Mouse (Mus musculus) midbrain, embryonic 16.5 days (tissue): ENCODE measurements at regions not wholly inside any gene's neighbourhood (a gene's known extent, or its start where the extent isn't known, plus 50 kb on each side); places are given as distances from the start of the nearest gene placed in this dataset.

ENCODE experiments used
- ATAC-seq: fragments of 200-750 bp; cut with Nextera tagmentation; 2 replicates; pipeline ENCODE4 v1.8.0; 2017; ENCODE audit warnings: moderate TSS enrichment
- H3K27ac ChIP-seq: fragments of 300-500 bp; sonication (generic); 2 replicates; pipeline ENCODE4 v1.5.1; 2014; ENCODE audit warnings: mild to moderate bottlenecking, low read length, mixed read lengths
- H3K27me3 ChIP-seq: fragments of 300-500 bp; sonication (generic); 2 replicates; pipeline ENCODE4 v1.6.1; 2014; ENCODE audit warnings: low read depth, low read length, mixed read lengths; ENCODE audit not compliant: control insufficient read depth, insufficient read depth
- H3K36me3 ChIP-seq: fragments of 300-500 bp; sonication (generic); 2 replicates; pipeline ENCODE4 v1.6.1; 2014; ENCODE audit warnings: mild to moderate bottlenecking, low read length, moderate library complexity, mixed read lengths; ENCODE audit not compliant: control insufficient read depth, insufficient read depth
- H3K4me1 ChIP-seq: fragments of 300-500 bp; sonication (generic); 2 replicates; pipeline ENCODE4 v1.6.1; 2014; ENCODE audit warnings: mild to moderate bottlenecking, low read length, mixed read lengths; ENCODE audit not compliant: control insufficient read depth, insufficient read depth
- H3K4me2 ChIP-seq: fragments of 300-500 bp; sonication (generic); 2 replicates; pipeline ENCODE4 v1.6.1; 2014; ENCODE audit warnings: mild to moderate bottlenecking, low read length, mixed read lengths
- H3K4me3 ChIP-seq: fragments of 300-500 bp; sonication (generic); 2 replicates; pipeline ENCODE4 v1.5.1; 2014; ENCODE audit warnings: low read depth, mild to moderate bottlenecking, low read length, moderate library complexity, mixed read lengths
- H3K9ac ChIP-seq: fragments of 300-500 bp; sonication (generic); 2 replicates; pipeline ENCODE4 v1.6.1; 2014; ENCODE audit warnings: low read depth, low read length, mixed read lengths
- H3K9me3 ChIP-seq: fragments of 300-500 bp; sonication (generic); replicated peaks from 2 replicates; pipeline ENCODE4 v1.6.1; 2014; ENCODE audit warnings: mild to moderate bottlenecking, low read length, mixed read lengths; ENCODE audit not compliant: control insufficient read depth, poor library complexity, severe bottlenecking
- WGBS: fragments of 180-500 bp; shearing (Covaris S2); extraction: QIAGEN DNeasy Blood & Tissue Kit; methylation state at CpG from one replicate; pipeline ENCODE4 v1.1.7; 2014; 5-methylcytosine and 5-hydroxymethylcytosine counted together

DNA sequence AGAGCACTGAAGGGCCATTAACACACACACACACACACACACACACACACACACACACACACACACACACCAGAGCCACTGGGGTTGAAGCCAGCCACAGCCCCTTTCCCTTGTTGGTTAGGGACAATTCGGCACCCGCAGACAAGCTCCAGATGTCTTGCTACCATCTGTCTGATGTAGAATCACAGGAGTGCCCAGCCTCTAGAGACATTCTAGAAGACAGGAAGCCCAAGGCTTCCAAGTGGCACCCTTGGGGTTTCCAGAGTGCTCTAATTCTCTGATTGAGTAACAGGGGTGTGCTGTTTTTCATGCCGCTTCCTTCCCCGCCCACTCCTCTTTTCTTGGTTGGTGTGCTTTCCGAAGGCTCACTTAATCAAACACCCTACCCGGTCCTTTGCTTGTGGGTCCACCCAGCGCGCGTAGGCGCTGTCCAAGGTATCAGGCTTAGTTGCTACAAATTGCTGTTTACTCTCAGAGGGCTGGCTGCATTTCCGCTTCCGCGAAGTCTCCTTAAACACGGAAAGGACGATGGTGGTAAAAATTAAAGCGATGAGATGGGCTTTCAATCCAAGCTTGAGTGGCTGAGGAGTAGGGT, 59.5 kb upstream of the Zbtb18 start:
- Histone ChIP-seq H3K27ac (no peak overlapping the region), H3K9ac (no peak overlapping the region), H3K4me3 (no peak overlapping the region), H3K27me3 (no peaks in the 10 kb centered on the region), H3K4me1 (no peaks in the 10 kb centered on the region), H3K4me2 (no peak overlapping the region), H3K9me3 (no peaks in the 10 kb centered on the region), H3K36me3 (no peaks in the 10 kb centered on the region)
- WGBS, result 19% methylated on average over 16 of the region's 16 CpGs
- ATAC-seq, result no peak

DNA sequence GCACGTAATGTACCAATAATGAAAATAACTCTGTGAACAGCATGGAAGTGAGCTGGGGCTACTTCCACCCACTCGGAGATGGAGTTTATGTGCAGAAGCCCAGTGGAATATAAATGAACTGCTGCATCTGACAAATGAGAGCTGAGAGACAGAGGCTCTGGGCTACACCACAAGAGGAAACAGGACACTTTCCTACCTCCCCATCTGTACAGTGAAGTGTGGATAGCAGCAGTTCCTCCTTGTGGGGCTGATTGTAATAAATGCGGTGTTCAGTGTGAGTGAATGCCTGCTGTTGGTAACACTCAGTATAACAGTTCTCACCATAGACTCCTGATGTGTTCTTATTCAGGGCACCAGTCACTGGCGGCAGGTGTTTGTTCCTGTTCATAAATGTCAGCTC, 60.0 kb upstream of the Zbtb18 start:
- no peak overlapping the region for H3K4me2 ChIP-seq
- 77% methylated on average over 4 of the region's 4 CpGs for WGBS
- no peak for ATAC-seq
- H3K4me1 ChIP-seq, result no peaks in the 10 kb centered on the region
- H3K4me3 ChIP-seq, result no peak overlapping the region
- no peak overlapping the region for H3K9ac ChIP-seq
- no peaks in the 10 kb centered on the region for H3K36me3 ChIP-seq
- no peak overlapping the region for H3K27ac ChIP-seq
- no peaks in the 10 kb centered on the region for H3K27me3 ChIP-seq
- H3K9me3 ChIP-seq, result no peaks in the 10 kb centered on the region

DNA sequence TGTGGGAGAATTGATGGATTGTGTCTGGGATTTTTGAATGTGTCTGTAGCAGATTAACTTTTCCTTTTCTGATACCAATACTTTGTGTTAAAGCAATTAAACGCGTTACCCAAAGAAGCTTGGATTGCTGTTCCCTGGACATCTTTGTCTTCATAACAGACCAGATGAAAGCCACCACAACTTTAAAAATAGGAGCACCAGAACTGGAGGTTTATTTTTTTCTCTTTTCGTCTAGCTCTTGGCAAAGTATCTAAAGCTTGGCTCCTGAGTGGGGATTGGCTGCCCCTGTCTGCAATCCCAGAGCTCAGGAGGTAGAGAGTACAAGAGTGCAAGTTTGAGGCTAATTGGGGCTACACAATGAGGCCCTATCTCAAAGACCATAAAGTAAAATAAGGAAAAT, 64.0 kb upstream of the Zbtb18 start:
- no peak for ATAC-seq
- 77% methylated on average over 3 of the region's 3 CpGs for WGBS
- no peaks in the 10 kb centered on the region for H3K9me3 ChIP-seq
- H3K4me1 ChIP-seq, result peaks cover 4% of the 10 kb centered on the region; the same call in 1 of the 2 replicates
- no peak overlapping the region for H3K9ac ChIP-seq
- no peak overlapping the region for H3K4me3 ChIP-seq
- no peaks in the 10 kb centered on the region for H3K36me3 ChIP-seq
- no peak overlapping the region for H3K4me2 ChIP-seq
- no peaks in the 10 kb centered on the region for H3K27me3 ChIP-seq
- H3K27ac ChIP-seq, result no peak overlapping the region

DNA sequence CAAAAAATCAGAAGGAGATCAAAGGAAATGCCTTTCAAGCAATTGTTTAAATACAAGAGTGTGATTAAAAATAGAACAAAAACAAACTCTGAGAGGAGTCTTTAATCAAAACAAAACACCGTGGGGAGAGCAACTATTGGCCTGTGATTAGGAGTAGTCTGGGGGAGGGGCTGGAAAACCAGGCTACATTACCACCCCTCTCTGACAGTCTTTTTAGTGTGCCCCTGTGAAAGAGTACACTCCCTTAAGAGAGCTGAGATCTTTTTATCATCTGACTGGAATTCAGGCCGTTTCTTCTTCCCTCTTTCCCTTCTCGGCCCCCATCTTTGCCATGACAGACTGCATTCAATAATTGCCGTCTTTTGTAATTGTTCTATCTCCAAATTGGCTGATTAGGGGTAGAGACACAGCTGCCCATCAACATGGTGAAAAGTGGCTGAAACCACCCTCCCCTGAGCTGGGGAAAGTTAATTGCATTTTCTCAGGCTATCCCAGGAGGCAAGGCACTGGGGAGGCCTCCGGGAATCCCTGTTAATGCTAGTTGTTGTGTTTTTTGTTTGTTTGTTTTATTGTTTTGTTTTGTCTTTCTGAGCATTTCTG, 68.8 kb upstream of the Zbtb18 start:
- Histone ChIP-seq H3K4me2 (no peak overlapping the region), H3K4me3 (no peak overlapping the region), H3K9me3 (no peaks in the 10 kb centered on the region), H3K27ac (no peak overlapping the region), H3K27me3 (no peaks in the 10 kb centered on the region), H3K4me1 (peaks cover 4% of the 10 kb centered on the region; the same call in 1 of the 2 replicates), H3K36me3 (no peaks in the 10 kb centered on the region), H3K9ac (no peak overlapping the region)
- 2% methylated on average over 5 of the region's 5 CpGs for WGBS
- no peak for ATAC-seq

DNA sequence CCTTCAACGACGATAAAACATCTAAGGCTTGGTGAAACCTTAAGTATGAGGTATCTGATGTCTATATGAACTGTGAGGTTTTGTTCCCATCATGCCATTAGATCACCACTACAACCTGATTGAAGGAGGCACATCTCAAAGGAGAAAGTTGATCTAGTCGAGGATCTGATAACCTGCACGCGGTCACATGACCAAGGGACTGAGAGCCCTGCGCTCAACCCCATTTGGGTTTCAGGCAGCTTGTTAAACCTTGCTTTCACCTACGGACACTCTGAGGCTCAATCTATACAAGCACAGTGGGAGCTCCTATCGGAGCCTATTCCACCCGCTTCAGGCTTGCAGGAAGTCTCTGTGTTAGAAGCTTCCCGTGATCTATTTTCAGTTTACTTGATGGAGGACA, 70.1 kb upstream of the Zbtb18 start:
- Histone ChIP-seq H3K4me3 (no peak overlapping the region), H3K36me3 (no peaks in the 10 kb centered on the region), H3K4me1 (peaks cover 4% of the 10 kb centered on the region; the same call in 1 of the 2 replicates), H3K9me3 (no peaks in the 10 kb centered on the region), H3K27me3 (no peaks in the 10 kb centered on the region), H3K4me2 (no peak overlapping the region), H3K9ac (no peak overlapping the region), H3K27ac (no peak overlapping the region)
- WGBS, result 63% methylated on average over 10 of the region's 10 CpGs
- no peak for ATAC-seq

DNA sequence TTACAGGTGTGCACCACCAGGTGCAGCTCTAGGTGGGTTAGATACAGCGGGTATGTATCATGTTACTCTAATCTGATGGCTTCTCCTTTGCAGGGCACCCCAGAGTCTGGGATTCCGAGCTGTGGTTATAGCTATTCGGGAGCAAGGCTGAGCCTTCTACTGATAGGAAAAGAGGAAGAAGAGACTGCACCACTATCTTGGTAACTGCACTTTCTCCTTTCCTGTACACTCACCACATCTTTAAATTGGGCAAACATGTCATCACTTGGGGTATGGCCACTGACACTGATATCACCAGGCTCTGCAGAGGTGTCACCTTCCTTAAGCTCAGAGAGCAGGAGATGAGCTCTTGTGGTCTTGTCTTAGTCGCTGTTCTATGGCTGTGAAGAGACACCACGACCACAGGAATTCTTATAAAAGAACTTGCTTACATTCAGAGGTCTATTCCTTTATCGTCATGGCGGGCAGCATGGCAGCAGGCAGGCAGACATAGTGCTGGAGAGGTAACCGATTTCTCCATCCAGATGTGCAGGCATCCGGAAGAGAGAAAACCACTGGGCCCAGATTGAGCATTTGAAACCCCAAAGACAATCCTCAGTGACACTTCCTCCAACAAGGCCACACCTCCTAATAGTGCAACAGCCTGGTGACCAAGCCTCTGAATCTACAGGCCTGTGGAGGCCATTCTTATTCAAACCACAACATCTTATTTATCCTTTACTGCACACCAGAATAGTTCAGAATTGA, 74.1 kb upstream of the Zbtb18 start:
- 92% methylated on average over 9 of the region's 9 CpGs for WGBS
- H3K27ac ChIP-seq, result no peak overlapping the region
- no peaks in the 10 kb centered on the region for H3K36me3 ChIP-seq
- H3K4me3 ChIP-seq, result no peak overlapping the region
- no peak for ATAC-seq
- H3K4me1 ChIP-seq, result no peaks in the 10 kb centered on the region
- H3K4me2 ChIP-seq, result no peak overlapping the region
- no peaks in the 10 kb centered on the region for H3K9me3 ChIP-seq
- no peak overlapping the region for H3K9ac ChIP-seq
- H3K27me3 ChIP-seq, result no peaks in the 10 kb centered on the region

DNA sequence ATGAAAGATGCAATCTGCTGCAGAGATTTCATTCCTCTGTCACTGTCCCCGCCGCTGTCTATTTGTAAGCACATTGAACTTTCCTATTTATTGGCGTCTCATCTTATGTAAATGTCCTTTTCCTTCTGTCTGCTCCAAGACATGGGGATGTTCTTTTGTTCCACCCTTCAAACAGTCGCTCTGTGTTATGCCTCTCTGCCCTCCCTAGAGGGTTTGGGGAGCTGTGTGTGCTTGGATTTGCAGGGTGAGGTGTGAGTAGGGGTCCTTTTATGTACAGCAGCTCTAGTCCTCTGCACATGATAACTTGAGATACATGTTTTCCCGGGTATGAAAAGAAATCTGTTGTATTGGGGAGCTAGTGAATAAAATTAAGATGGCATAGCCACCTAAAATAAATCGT, 75.2 kb upstream of the Zbtb18 start:
- no peak; the same call in 1 of the 2 replicates for ATAC-seq

DNA sequence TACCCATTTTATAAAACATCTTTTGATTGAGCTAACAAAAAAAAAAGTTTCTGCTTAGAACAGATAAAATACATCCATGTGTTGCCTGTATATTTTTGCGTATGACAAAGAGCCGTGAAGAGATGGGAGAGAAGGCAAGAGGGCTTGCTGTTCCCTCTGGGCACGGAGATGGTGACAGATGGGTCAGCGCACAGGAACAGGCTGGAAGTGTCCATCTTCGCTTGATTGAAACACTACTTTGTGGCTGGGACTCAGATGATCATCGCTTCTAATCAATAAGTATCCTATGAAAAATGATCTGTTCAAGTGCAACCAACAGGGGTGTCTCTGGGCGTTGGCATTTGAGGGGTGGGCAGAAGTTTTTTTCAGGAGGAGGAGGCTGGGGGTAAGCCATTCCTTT, 75.7 kb upstream of the Zbtb18 start:
- WGBS, result 50% methylated on average over 7 of the region's 7 CpGs
- Histone ChIP-seq H3K4me3 (no peak overlapping the region), H3K9ac (no peak overlapping the region), H3K27me3 (no peaks in the 10 kb centered on the region), H3K9me3 (no peaks in the 10 kb centered on the region), H3K4me2 (no peak overlapping the region), H3K4me1 (no peaks in the 10 kb centered on the region), H3K36me3 (no peaks in the 10 kb centered on the region), H3K27ac (no peak overlapping the region)
- no peak for ATAC-seq

More for the DNA sequence above, 75.2 kb upstream of the Zbtb18 start:
- Histone ChIP-seq H3K4me1 (no peaks in the 10 kb centered on the region), H3K27me3 (no peaks in the 10 kb centered on the region), H3K9me3 (no peaks in the 10 kb centered on the region), H3K36me3 (no peaks in the 10 kb centered on the region), H3K27ac (no peak overlapping the region), H3K4me2 (no peak overlapping the region), H3K4me3 (no peak overlapping the region), H3K9ac (no peak overlapping the region)
- 32% methylated on average over 6 of the region's 6 CpGs for WGBS

DNA sequence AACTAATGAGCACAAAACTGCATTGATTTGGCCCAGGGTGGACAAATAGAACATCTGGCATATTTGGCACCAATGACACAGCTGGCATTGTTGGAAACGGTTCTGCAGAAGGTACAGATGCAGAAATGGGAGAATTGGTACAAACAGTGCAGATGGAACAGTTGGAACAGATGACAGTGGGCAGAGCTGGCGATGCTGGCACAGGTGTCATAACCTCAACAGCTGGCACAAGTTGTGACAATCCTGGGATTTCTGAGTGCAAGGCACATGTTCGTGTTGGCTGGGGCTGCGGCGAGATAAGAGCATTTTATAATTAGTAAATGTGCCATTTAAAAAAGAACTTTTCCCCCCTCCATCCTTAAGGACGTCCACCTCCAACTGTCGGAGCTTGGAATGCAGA, 77.8 kb upstream of the Zbtb18 start:
- 73% methylated on average over 7 of the region's 7 CpGs for WGBS

More for the DNA sequence above, 77.8 kb upstream of the Zbtb18 start:
- Histone ChIP-seq H3K9ac (no peak overlapping the region), H3K4me3 (no peak overlapping the region), H3K4me2 (no peak overlapping the region), H3K4me1 (no peaks in the 10 kb centered on the region), H3K36me3 (no peaks in the 10 kb centered on the region), H3K27ac (no peak overlapping the region), H3K27me3 (no peaks in the 10 kb centered on the region), H3K9me3 (no peaks in the 10 kb centered on the region)
- no peak for ATAC-seq
